Mouse (Mus musculus): Measurements from ENCODE around the gene Plekhh2. TPM values are rescaled to one million over a fixed set of nuclear protein-coding genes. Genes with fewer than 3 reads are reported as not detected.

Gene Plekhh2
- total and polyA plus RNA-seq, 3 experiments: 0.04 TPM; not detected in 2

DNA sequence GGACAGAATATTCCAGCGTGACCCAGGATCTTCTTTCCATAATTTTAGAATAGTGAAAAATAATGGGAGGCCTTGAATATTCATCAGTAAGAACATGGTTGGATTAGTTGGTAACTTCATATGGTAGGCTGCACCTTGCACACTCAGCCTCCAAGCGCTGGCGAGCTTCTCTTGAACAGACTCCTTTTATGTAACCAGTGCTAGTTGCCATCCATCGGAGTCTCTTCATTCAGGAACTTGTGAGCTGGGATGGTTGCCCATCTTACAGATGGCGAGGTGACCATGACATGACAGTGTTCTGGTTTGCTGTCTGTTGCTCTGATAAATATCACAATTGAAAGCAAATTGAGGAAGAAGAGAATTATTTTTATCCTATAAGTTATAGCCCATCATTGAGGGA is 90.1 kb downstream of the Plekhh2 start:
- no peaks in the 10 kb centered on the region for H3K79me2 ChIP-seq (ENCODE audit: control insufficient read depth, insufficient read depth, low read length, poor library complexity)

GRCm38 (mm10) chr17:84603202-84603627 is 91.5 kb downstream of the Plekhh2 start:
- no peak for DNase-seq (ENCODE audit: low read depth, low spot score)
- TF ChIP-seq TBP (IDR thresholded peaks at IDR 0.05; ENCODE audit: low read depth, low read length): no peak
- no peak for TF ChIP-seq ZC3H11A (IDR thresholded peaks at IDR 0.05; ENCODE audit: low read depth, low read length)
- no peak for TF ChIP-seq ZKSCAN1 (IDR thresholded peaks at IDR 0.05; ENCODE audit: low read depth, low read length)
- TF ChIP-seq POLR2AphosphoS5 (IDR thresholded peaks at IDR 0.05; ENCODE audit: borderline replicate concordance, low read depth, low read length): no peak
- TF ChIP-seq CHD1 (IDR thresholded peaks at IDR 0.05; ENCODE audit: low read depth, low read length): no peak
- no peak for TF ChIP-seq POLR2A (IDR thresholded peaks at IDR 0.05; ENCODE audit: control insufficient read depth in 1 of 2, insufficient read depth in 1 of 2, low read depth in 1 of 2, low read length in 2 of 2, poor library complexity in 1 of 2)
- TF ChIP-seq JUND (IDR thresholded peaks at IDR 0.05; ENCODE audit: low read depth, low read length): no peak
- TF ChIP-seq TCF12 (IDR thresholded peaks at IDR 0.05; ENCODE audit: low read depth, low read length): no peak
- TF ChIP-seq RAD21 (IDR thresholded peaks at IDR 0.05; ENCODE audit: low read depth, low read length): no peak
- no peak for TF ChIP-seq SIN3A (IDR thresholded peaks at IDR 0.05; ENCODE audit: low read length)
- TF ChIP-seq MXI1 (IDR thresholded peaks at IDR 0.05; ENCODE audit: low read depth, low read length): no peak
- no peak for TF ChIP-seq MAFK (IDR thresholded peaks at IDR 0.05; ENCODE audit: borderline replicate concordance, low read depth, low read length)
- no peak for TF ChIP-seq MEF2A (IDR thresholded peaks at IDR 0.05; ENCODE audit: extremely low read depth, insufficient replicate concordance, low read depth, low read length, poor library complexity, severe bottlenecking)
- no peak for TF ChIP-seq E2F4 (IDR thresholded peaks at IDR 0.05; ENCODE audit: borderline replicate concordance, low read depth, low read length)
- no peak for TF ChIP-seq USF1 (IDR thresholded peaks at IDR 0.05; ENCODE audit: low read depth, low read length)
- Histone ChIP-seq H3K9ac (ENCODE audit: control insufficient read depth, low read depth, low read length, poor library complexity, severe bottlenecking) (no peak overlapping the region), H3K36me3 (ENCODE audit: control insufficient read depth in 1 of 2, insufficient read depth in 2 of 2, low read length in 2 of 2) (no peaks in the 10 kb centered on the region), H3K9me3 (replicated peaks; ENCODE audit: insufficient read depth, low read length) (no peaks in the 10 kb centered on the region), H3K27ac (ENCODE audit: control insufficient read depth, low read depth, low read length) (no peak overlapping the region), H3K4me1 (ENCODE audit: control insufficient read depth in 1 of 2, insufficient read depth in 2 of 2, low read length in 2 of 2) (no peaks in the 10 kb centered on the region), H3K79me2 (ENCODE audit: control insufficient read depth, insufficient read depth, low read length, poor library complexity) (no peaks in the 10 kb centered on the region), H3K27me3 (ENCODE audit: control insufficient read depth in 1 of 2, insufficient read depth in 2 of 2, low read length in 2 of 2) (no peaks in the 10 kb centered on the region; a peak in 3 of 4 replicates), H3K4me3 (ENCODE audit: control insufficient read depth in 1 of 2, insufficient read depth in 1 of 2, low read depth in 2 of 2, low read length in 2 of 2) (no peak overlapping the region)

More for the DNA sequence above, 90.1 kb downstream of the Plekhh2 start:
- Histone ChIP-seq H3K4me3 (ENCODE audit: control insufficient read depth in 1 of 2, insufficient read depth in 1 of 2, low read depth in 2 of 2, low read length in 2 of 2) (no peak overlapping the region), H3K4me1 (ENCODE audit: control insufficient read depth in 1 of 2, insufficient read depth in 2 of 2, low read length in 2 of 2) (no peaks in the 10 kb centered on the region), H3K36me3 (ENCODE audit: control insufficient read depth in 1 of 2, insufficient read depth in 2 of 2, low read length in 2 of 2) (no peaks in the 10 kb centered on the region), H3K9ac (ENCODE audit: control insufficient read depth, low read depth, low read length, poor library complexity, severe bottlenecking) (no peak overlapping the region), H3K27ac (ENCODE audit: control insufficient read depth, low read depth, low read length) (no peak overlapping the region), H3K27me3 (ENCODE audit: control insufficient read depth in 1 of 2, insufficient read depth in 2 of 2, low read length in 2 of 2) (no peaks in the 10 kb centered on the region; a peak in 3 of 4 replicates), H3K9me3 (replicated peaks; ENCODE audit: insufficient read depth, low read length) (no peaks in the 10 kb centered on the region)
- TF ChIP-seq JUND (IDR thresholded peaks at IDR 0.05; ENCODE audit: low read depth, low read length): no peak
- no peak for TF ChIP-seq ZNF384 (IDR thresholded peaks at IDR 0.05; ENCODE audit: low read depth, low read length)
- TF ChIP-seq RAD21 (IDR thresholded peaks at IDR 0.05; ENCODE audit: low read depth, low read length): no peak
- no peak for TF ChIP-seq MAZ (IDR thresholded peaks at IDR 0.05; ENCODE audit: low read depth, low read length)
- TF ChIP-seq CHD2 (IDR thresholded peaks at IDR 0.05; ENCODE audit: low read length): no peak
- TF ChIP-seq BHLHE40 (IDR thresholded peaks at IDR 0.05; ENCODE audit: borderline replicate concordance, low read depth, low read length): no peak
- TF ChIP-seq ZC3H11A (IDR thresholded peaks at IDR 0.05; ENCODE audit: low read depth, low read length): no peak
- no peak for TF ChIP-seq POLR2AphosphoS2 (IDR thresholded peaks at IDR 0.05; ENCODE audit: low read length)
- TF ChIP-seq SIN3A (IDR thresholded peaks at IDR 0.05; ENCODE audit: low read length): no peak
- no peak for TF ChIP-seq TAL1 (IDR thresholded peaks at IDR 0.05; ENCODE audit: low read length)
- no peak for TF ChIP-seq CTCF (IDR thresholded peaks at IDR 0.05 in 2 of 3, conservative IDR thresholded peaks at IDR 0.05 in 1 of 3; ENCODE audit: control insufficient read depth in 1 of 3, insufficient read depth in 1 of 3, low read depth in 2 of 3, low read length in 3 of 3, poor library complexity in 1 of 3, severe bottlenecking in 1 of 3)
- no peak for TF ChIP-seq NELFE (IDR thresholded peaks at IDR 0.05; ENCODE audit: low read depth, low read length)
- DNase-seq (ENCODE audit: low read depth, low spot score): no peak

All from MEL (cell line).